Mouse (Mus musculus) gastrocnemius, adult 18-20 months (tissue): Measurements from ENCODE around the gene Rere. TPM values are rescaled to one million over a fixed set of nuclear protein-coding genes. Genes with fewer than 3 reads are reported as not detected.
"Not testable (repeated sequence)": the region's sequence is repeated elsewhere in the genome, so short reads cannot be mapped to it uniquely, and the experiment has no call there.

Experiments used
- DNase-seq: peaks from one replicate; pipeline ENCODE4 v3.0.0; 2021; ENCODE audit warnings: low spot score
- total RNA-seq, 2 experiments: library from RNA; stranded (reverse); gene quantifications; 2 replicates each; pipeline ENCODE4 v1.2.3; 2021

Rere gene
- total RNA-seq, 2 experiments from 2014 or later, result 66.1 to 70.4 TPM

DNA sequence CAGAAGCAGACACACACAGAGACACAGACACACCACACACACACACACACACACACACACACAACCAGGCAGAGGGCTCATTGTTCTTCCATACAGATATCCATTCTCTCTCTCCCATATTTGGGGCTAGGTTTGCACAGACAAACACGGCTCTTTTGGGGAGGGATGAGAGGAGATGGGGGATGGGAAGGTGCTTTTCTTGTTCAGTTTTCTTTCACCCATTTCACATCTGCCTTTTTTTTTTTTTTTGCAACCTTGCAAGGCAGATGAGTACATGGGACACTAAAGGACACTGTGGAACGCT, 1.8 kb downstream of the Rere start:
- no peak for DNase-seq

- no peak for DNase-seq
Observed at GRCm38 (mm10) chr4:150283993-150284392, 2.5 kb downstream of the Rere start.

DNA sequence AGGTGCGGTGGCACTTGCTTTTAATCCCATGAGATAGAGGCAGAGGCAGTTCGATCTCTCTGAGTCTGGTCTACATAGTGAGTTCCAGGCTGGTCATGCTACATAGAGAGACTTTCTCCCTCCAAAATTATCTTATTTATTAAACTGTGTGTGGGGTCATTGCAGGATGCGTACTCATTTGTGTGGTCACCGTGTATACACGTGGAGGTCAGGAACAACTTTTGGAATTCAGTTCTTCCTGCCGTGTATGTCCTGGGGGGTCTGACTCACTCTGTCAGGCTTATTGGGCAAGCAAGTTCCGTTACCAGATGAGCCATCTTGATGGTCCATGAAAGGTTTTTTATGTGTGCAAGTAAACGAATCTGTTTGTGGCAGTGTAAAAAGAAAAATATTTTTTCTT, 5.5 kb downstream of the Rere start:
- DNase-seq, result no peak

DNA sequence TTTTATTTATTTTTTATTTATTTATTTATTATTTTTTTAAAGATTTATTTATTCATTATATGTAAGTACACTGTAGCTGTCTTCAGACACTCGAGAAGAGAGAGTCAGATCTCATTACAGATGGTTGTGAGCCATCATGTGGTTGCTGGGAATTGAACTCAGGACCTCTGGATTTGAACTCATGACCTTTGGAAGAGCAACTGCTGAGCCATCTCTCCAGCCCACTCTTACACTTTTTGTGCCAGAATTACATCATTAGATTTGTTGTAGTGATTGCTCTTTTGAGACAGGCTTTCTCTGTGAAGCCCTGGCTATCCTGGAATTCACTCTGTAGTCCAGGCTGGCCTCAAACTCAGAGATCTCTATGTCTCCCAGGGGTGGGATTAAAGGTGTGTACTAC, 6.0 kb downstream of the Rere start:
- DNase-seq, result not testable (repeated sequence)

DNA sequence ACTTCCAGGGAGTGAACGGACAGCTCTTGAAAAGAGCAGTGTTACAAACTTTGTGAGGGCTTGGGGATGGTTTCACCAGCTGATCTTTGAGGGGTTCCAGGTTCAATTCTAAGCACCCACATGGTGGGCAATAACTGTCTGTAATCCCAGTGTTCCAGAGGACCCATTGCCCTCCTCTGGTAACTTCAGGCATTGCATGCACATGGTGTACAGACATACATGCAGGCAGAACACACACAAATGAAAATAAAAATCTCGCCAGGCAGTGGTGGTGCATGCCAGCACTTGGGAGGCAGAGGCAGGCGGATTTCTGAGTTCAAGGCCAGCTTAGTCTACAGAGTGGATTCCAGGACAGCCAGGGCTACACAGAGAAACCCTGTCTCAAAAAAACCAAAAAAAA, 10.5 kb downstream of the Rere start:
- DNase-seq, result no peak

DNA sequence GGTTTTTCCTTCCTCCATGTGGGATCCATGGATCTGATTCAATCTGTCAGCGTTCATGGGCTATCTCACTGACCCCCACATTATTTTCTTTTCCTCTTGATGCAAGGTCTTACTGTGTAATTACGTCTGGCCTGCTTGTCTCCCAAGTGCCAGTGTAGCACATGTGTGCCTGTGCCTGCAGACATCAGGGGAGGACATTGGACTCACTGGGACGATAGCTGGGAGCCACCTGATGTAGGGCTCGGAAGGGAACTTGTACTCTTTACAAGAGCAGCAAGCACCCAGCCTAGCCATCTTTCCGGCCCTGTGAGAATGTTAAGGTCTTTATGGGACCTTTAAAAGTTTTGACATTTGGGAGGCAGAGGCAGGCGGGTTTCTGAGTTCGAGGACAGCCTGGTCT, 13.4 kb downstream of the Rere start:
- no peak for DNase-seq

DNA sequence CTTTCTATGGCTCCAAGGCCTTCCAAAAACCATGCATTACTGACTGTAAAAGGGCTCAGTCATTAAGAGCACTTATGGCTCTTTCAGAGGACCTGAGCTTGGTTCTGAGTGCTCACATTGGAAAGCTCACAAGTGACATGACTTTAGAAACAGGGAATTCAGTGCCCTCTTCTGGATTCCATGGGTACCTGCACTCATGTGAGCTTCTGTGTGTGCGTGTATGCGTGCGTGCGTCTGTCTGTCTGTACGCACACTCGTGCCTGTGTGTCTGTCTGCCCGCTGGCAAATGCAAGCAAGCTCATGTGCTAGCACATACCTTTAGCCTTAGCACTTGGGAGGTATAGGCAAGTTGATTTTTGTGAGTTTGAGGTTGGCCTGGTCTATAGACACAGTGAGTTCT, 14.5 kb downstream of the Rere start:
- no peak for DNase-seq

DNA sequence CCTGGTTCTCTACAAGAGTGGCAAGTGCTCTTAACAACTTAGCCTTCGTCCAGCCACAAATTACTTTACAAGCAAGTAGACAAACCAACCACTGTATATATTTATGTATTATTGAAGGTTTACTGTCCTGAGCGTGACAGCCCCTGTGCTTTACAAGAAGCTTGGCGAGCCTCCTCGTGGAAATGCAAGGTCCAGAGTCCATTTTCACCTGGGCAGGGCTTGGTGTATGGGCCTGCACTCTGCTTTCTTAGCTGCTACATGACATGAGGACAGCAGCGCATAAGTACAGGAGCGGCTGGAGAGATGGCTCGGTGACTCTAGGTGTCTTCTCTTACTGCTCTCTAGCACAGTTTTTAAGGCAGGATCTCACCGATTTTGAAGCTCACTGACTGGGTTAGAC, 21.3 kb downstream of the Rere start:
- no peak for DNase-seq

GRCm38 (mm10) chr4:150306701-150307100, 25.3 kb downstream of the Rere start:
- no peak for DNase-seq

DNA sequence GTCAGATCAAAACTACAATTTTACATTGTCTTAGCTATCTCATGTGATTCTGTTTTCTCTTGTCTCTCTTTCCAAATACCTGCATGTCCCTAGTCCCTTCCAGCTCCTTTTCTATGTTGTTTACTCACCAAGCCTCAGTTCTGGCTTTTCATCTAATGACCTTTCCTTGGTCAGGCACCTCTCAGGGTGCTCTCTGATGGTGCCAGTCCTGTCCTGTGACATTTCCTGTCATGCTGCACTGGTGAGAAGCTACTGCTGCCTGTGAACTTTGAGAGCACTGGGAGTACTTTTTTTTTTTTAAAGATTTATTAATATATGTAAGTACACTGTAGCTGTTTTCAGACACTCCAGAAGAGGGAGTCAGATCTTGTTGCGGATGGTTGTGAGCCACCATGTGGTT, 25.8 kb downstream of the Rere start:
- DNase-seq, result no peak

GRCm38 (mm10) chr4:150311431-150311830, 30.0 kb downstream of the Rere start:
- no peak for DNase-seq

DNA sequence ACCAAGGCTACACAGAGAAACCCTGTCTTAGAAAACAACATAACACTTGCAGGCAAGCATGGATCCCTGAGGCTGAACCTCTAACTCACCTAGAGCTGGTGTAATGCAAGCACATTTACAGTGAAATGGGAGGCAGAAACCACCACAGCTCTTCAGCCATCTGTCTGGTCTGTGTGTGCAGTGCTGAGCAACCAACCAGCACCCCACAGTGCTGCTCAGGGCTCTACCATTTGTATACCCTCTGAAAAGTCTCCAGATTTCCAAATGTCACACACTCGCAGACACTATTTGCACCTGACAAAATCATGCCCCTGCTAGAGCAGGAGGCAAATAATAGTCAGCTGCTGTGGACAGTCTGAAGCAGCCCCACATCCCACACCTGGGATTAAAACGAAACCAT, 31.2 kb downstream of the Rere start:
- no peak for DNase-seq

DNA sequence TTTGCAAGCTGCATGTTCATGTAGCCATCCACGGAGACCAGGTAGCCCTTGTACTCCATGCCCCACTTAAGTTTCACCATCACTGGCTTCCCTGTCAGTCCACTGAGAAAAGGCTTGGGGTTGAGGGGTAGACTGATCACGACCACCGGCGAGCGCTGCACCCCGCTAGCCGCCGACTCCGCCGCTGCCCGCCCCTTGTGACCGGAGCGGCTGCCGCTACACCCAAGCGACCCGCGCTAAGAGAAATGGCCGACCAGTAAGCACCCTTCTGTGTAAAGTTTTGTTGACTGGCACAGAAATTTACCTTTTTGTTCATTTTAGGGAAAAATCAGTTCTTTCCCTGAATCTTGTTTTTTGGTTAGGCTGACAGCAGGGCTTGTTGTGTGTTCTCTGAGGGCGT, 33.9 kb downstream of the Rere start:
- DNase-seq, result no peak

DNA sequence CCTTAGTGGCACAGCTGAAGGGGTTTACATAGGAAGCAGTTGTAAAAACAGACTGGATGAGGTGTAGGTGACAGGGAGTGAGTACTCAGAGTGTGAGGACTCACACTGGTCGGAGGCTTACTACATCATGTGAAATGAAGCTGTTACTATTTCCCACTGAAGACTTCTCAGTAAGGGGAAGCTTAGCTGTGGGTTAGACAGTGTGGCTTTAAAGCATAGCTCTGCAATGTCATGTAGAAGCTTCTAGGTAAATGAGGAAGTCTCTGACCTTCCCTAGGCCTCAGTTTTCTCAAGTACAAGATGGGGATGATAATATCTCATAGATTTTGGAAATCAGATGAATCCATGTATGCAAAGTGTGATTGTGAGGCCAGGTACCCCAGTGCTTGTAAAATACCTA, 35.1 kb downstream of the Rere start:
- DNase-seq, result no peak

DNA sequence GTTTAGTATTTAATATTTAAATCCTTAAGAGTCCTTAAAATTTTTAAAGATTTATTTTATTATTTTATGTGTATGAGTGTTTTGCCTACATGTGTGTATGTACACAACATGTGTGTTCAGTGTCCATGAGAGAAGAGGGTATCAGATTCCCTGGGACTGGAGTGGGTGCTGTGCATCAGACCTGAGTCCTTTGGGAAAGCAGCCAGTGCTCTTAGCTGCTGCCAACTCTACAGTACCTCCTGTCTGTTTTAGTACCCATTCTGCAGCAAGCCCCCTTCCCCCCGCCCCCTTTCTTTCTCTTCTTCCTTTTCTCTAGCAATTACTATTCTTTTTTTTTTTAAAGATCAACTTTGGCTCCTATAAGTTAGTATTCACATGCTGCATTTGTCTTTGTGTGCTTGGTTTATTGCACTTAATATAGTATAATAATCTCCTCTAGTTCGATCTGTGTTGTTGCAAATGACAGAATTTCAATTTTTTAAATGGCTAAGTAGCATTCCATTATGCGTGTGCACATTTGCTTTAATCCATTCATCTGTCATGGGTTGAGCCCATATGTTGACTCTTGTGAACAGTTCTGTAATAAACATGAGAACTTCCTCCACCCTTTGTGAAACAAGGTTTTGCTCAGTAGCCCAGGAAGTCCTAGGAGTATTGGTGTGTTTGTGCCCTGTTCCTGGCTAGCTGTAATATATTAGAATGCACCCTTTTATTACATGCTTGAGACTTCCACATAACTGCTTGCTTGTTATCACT, 43.8 kb downstream of the Rere start:
- no peak for DNase-seq

DNA sequence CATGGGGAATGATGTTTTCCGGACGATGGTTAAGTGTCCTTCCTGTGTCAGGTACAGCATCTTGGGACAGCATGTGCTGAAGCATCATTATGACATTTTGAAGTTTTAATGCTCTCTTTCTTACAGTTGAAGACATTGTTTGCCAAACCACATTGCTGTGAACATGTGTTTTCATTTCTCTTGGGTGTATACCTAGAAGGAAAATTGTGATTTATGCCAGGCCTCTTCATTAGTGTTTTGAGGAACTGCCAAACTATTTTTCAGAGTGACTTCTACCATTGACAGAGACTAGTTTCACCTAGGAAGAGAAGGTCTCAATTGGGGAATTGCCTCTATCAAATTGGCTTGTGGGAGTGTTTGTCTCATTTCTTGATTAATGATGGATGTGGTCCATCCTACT, 44.6 kb downstream of the Rere start:
- no peak for DNase-seq

GRCm38 (mm10) chr4:150327476-150327875, 46.0 kb downstream of the Rere start:
- no peak for DNase-seq

DNA sequence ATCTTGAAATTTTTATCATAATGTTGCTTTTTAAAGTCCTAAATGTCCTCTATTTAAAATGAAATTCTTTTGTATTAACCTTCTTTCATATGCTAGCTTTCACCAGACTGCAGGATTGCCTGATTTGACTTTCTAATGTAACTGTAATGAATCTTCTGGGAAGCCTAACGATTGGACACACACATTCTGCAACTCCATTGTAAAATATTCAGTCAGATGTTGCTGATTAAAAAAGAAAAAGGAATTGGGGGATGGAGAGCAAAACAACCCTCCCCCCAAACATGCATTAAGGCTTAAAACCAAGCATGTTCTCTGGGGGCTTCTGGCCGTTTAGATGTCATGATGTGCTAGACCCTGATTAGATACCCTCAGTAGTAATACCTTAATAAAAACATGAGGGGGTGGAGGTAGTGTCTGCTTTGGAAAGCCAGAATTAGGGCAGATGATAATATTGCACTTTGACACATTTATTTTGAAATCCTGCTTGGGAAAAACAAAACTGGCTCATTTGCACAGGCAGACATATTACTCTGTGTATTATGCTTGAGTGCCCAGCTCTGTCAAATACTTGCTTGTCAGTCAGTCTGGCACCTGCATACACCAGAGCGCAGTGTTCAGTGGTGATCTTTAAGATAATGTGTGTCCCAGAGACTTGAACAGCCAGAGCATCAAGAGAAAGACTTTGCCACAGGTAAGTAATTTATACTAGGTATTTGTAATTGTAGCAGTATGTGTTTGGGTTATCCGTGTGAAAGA, 52.7 kb downstream of the Rere start:
- DNase-seq, result no peak

GRCm38 (mm10) chr4:150337260-150337659, 55.8 kb downstream of the Rere start:
- no peak for DNase-seq

DNA sequence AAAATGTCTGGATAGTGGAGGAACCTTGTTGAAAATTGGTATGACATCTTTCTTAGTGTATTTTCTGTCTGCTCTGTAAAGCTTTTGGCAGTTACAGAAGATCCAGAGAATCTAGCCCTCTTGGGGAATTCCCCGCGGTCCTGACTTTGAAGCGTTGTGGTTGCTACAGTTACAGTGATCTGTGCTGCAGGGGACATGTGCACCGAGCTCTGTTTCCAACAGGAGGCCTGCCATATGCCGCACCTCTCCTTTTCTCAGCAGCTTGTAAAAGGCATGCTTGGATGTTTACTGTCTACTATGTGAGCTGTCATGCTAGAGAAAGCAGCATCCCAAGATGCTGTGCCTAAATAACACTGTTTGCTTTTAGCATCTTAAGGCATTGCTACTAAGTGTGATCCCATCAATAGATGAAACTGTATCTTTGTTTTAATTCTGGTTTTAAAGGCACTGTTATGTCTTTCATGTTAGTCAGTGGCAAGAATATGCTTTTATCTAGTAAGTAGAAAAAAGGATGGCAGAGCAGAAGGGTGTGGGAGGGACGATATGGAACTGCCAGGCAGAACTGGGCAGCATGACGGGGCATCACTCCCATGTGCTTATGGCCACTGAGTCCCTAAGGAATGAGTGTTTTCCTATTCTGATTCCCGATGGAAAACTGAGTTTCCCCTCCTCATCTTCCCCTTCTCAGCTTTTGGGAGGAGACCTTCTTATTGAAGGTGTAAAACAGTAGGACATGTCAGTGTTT, 57.6 kb downstream of the Rere start:
- DNase-seq, result peak; percentile 10

DNA sequence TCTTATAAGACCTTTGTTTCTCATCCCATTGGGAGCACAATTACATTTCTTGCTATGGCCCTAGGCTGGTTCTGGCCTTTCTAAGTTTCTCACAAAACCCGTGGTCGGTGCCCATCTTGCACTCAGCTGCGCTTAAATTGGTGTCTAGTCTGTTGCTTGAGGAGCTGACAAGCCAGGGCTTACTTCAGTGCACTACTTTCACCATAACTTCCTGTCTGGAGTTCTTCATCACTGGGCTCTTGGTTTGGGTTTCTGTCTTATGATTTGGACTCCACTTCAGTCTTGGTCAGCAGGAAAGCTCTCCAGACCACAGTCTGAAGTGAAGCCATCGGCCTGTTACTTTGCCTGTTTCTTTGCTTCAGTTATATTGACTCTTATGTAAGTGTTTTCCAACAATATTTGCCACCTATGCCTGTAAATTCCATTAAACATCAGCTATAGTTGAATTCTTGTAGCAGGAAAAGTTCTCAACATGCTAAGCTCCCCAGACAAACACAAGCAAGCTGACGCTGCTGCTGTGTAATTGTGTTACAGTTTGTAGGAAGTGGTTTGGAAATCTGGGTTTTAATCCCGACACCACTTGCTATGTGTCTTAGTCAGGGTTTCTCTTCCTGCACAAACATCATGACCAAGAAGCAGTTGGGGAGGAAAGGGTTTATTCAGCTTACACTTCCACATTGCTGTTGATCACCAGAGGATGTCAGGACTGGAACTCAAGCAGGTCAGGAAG, 59.5 kb downstream of the Rere start:
- DNase-seq, result no peak

DNA sequence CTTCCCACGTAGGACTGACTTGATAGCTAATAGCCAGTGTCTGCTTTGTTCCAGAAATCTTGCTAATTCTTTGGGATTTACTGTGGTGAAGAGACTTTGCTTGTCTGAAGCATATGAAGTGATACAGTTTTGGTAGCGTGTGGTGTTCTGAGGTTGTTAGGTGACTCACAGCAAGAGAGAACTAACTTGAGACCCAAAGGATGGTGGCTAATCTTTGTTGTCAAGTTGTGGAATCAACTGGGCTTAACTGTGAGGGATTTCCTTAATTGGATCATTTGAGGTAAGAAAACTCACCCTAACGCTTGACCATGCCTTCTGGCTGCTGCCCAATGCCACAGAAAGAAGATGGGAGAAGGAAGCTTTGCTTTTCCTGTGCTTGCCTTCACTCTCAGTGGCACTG, 63.1 kb downstream of the Rere start:
- no peak for DNase-seq
